Mouse (Mus musculus): ENCODE data around the gene Akap17b.

Gene Akap17b

GRCm38 (mm10) chrX:36587304-36588209 lies 57.6 kb downstream of the Akap17b start:
- DNase-seq (ENCODE audit: low spot score in 2 of 2): no peak

- no peak for DNase-seq (ENCODE audit: low spot score in 2 of 2)
These were observed 58.4 kb downstream of the Akap17b start for GRCm38 (mm10) chrX:36586629-36587303.

- no peak for DNase-seq (ENCODE audit: low spot score in 2 of 2)
These were observed 83.1 kb downstream of the Akap17b start for GRCm38 (mm10) chrX:36562079-36562478.

GRCm38 (mm10) chrX:36561650-36562049 lies 83.5 kb downstream of the Akap17b start:
- peak; percentile 5 to 57 for DNase-seq (ENCODE audit: low spot score in 2 of 2)

GRCm38 (mm10) chrX:36560170-36560569 lies 85.0 kb downstream of the Akap17b start:
- DNase-seq (ENCODE audit: low spot score in 2 of 2): no peak
